Mouse (Mus musculus): Measurements from ENCODE around the gene Atxn1. TPM values are rescaled to one million over a fixed set of nuclear protein-coding genes. Genes with fewer than 3 reads are reported as not detected.

The Atxn1 gene
- polyA plus RNA-seq, 1 experiment from 2014 or later, result 2.3 TPM

GRCm38 (mm10) chr13:45749937-45750336, 214.9 kb downstream of the Atxn1 start:
- Histone ChIP-seq H3K9me3 (ENCODE audit: control insufficient read depth, low read length) (no peaks in the 10 kb centered on the region), H3K27ac (ENCODE audit: low read depth, low read length) (no peak overlapping the region), H3K36me3 (ENCODE audit: control insufficient read depth, insufficient read depth, low read length) (no peaks in the 10 kb centered on the region), H3K4me2 (no peak overlapping the region), H3K4me3 (ENCODE audit: low read depth, low read length) (no peak overlapping the region), H3K4me1 (replicated peaks; ENCODE audit: control insufficient read depth, insufficient read depth, low read length) (peaks cover 3% of the 10 kb centered on the region; the same call in 1 of the 2 replicates), H3K9ac (ENCODE audit: low read depth, low read length) (no peak overlapping the region), H3K27me3 (replicated peaks; ENCODE audit: control insufficient read depth, insufficient read depth, low read length) (no peaks in the 10 kb centered on the region)
- no peak for ATAC-seq (replicated peaks; ENCODE audit: low FRiP score)
- 34% methylated on average over 1 of the region's 1 CpGs for WGBS
- no peak for DNase-seq (ENCODE audit: low spot score)

- Histone ChIP-seq H3K27me3 (replicated peaks; ENCODE audit: control insufficient read depth, insufficient read depth, low read length) (no peaks in the 10 kb centered on the region), H3K27ac (ENCODE audit: low read depth, low read length) (no peak overlapping the region), H3K4me2 (no peak overlapping the region), H3K9ac (ENCODE audit: low read depth, low read length) (no peak overlapping the region), H3K9me3 (ENCODE audit: control insufficient read depth, low read length) (no peaks in the 10 kb centered on the region), H3K4me1 (replicated peaks; ENCODE audit: control insufficient read depth, insufficient read depth, low read length) (peaks cover 3% of the 10 kb centered on the region; the same call in 1 of the 2 replicates), H3K4me3 (ENCODE audit: low read depth, low read length) (no peak overlapping the region), H3K36me3 (ENCODE audit: control insufficient read depth, insufficient read depth, low read length) (no peaks in the 10 kb centered on the region)
- no peak for ATAC-seq (replicated peaks; ENCODE audit: low FRiP score)
- 70% methylated on average over 8 of the region's 8 CpGs for WGBS
- DNase-seq (ENCODE audit: low spot score), result no peak
Measured at GRCm38 (mm10) chr13:45749222-45749621, 215.6 kb downstream of the Atxn1 start.

- Histone ChIP-seq H3K9me3 (ENCODE audit: control insufficient read depth, low read length) (no peaks in the 10 kb centered on the region), H3K36me3 (ENCODE audit: control insufficient read depth, insufficient read depth, low read length) (no peaks in the 10 kb centered on the region), H3K4me2 (no peak overlapping the region), H3K4me3 (ENCODE audit: low read depth, low read length) (no peak overlapping the region), H3K27ac (ENCODE audit: low read depth, low read length) (no peak overlapping the region), H3K27me3 (replicated peaks; ENCODE audit: control insufficient read depth, insufficient read depth, low read length) (no peaks in the 10 kb centered on the region), H3K4me1 (replicated peaks; ENCODE audit: control insufficient read depth, insufficient read depth, low read length) (peaks cover 3% of the 10 kb centered on the region; the same call in 1 of the 2 replicates), H3K9ac (ENCODE audit: low read depth, low read length) (no peak overlapping the region)
- no peak for ATAC-seq (replicated peaks; ENCODE audit: low FRiP score)
- WGBS, result 57% methylated on average over 4 of the region's 4 CpGs
- peak; percentile 25 for DNase-seq (ENCODE audit: low spot score)
Measured at GRCm38 (mm10) chr13:45748691-45749090, 216.1 kb downstream of the Atxn1 start.

GRCm38 (mm10) chr13:45745851-45746773, 218.7 kb downstream of the Atxn1 start:
- Histone ChIP-seq H3K9ac (ENCODE audit: low read depth, low read length) (no peak overlapping the region), H3K4me1 (replicated peaks; ENCODE audit: control insufficient read depth, insufficient read depth, low read length) (peaks cover 3% of the 10 kb centered on the region; the same call in 1 of the 2 replicates), H3K4me2 (no peak overlapping the region), H3K9me3 (ENCODE audit: control insufficient read depth, low read length) (no peaks in the 10 kb centered on the region), H3K27me3 (replicated peaks; ENCODE audit: control insufficient read depth, insufficient read depth, low read length) (no peaks in the 10 kb centered on the region), H3K4me3 (ENCODE audit: low read depth, low read length) (no peak overlapping the region), H3K36me3 (ENCODE audit: control insufficient read depth, insufficient read depth, low read length) (no peaks in the 10 kb centered on the region), H3K27ac (ENCODE audit: low read depth, low read length) (no peak overlapping the region)
- ATAC-seq (replicated peaks; ENCODE audit: low FRiP score), result no peak
- WGBS, result 80% methylated on average over 12 of the region's 12 CpGs
- peak; percentile 26 for DNase-seq (ENCODE audit: low spot score)

- H3K27ac ChIP-seq (ENCODE audit: low read depth, low read length), result no peak overlapping the region
- no peaks in the 10 kb centered on the region for H3K27me3 ChIP-seq (replicated peaks; ENCODE audit: control insufficient read depth, insufficient read depth, low read length)
- DNase-seq (ENCODE audit: low spot score), result peak; percentile 10
- 62% methylated on average over 7 of the region's 7 CpGs for WGBS
- H3K9ac ChIP-seq (ENCODE audit: low read depth, low read length), result no peak overlapping the region
- ATAC-seq (replicated peaks; ENCODE audit: low FRiP score), result no peak
- peaks cover 3% of the 10 kb centered on the region; the same call in 1 of the 2 replicates for H3K4me1 ChIP-seq (replicated peaks; ENCODE audit: control insufficient read depth, insufficient read depth, low read length)
- no peaks in the 10 kb centered on the region for H3K9me3 ChIP-seq (ENCODE audit: control insufficient read depth, low read length)
- no peak overlapping the region for H3K4me2 ChIP-seq
- no peak overlapping the region for H3K4me3 ChIP-seq (ENCODE audit: low read depth, low read length)
- no peaks in the 10 kb centered on the region for H3K36me3 ChIP-seq (ENCODE audit: control insufficient read depth, insufficient read depth, low read length)
Measured at GRCm38 (mm10) chr13:45744803-45745432, 219.9 kb downstream of the Atxn1 start.

- H3K4me1 ChIP-seq (replicated peaks; ENCODE audit: control insufficient read depth, insufficient read depth, low read length), result peaks cover 2% of the 10 kb centered on the region; the same call in 1 of the 2 replicates
- ATAC-seq (replicated peaks; ENCODE audit: low FRiP score) (no peak), DNase-seq (ENCODE audit: low spot score) (no peak)
- H3K4me3 ChIP-seq (ENCODE audit: low read depth, low read length), result no peak overlapping the region
- WGBS, result 70% methylated on average over 7 of the region's 7 CpGs
- no peaks in the 10 kb centered on the region for H3K9me3 ChIP-seq (ENCODE audit: control insufficient read depth, low read length)
- H3K27me3 ChIP-seq (replicated peaks; ENCODE audit: control insufficient read depth, insufficient read depth, low read length), result no peaks in the 10 kb centered on the region
- no peaks in the 10 kb centered on the region for H3K36me3 ChIP-seq (ENCODE audit: control insufficient read depth, insufficient read depth, low read length)
- H3K27ac ChIP-seq (ENCODE audit: low read depth, low read length), result no peak overlapping the region
- no peak overlapping the region for H3K9ac ChIP-seq (ENCODE audit: low read depth, low read length)
- H3K4me2 ChIP-seq, result no peak overlapping the region
Measured at GRCm38 (mm10) chr13:45743848-45744247, 221.0 kb downstream of the Atxn1 start.

GRCm38 (mm10) chr13:45740369-45740768, 224.4 kb downstream of the Atxn1 start:
- H3K9ac ChIP-seq (ENCODE audit: low read depth, low read length), result no peak overlapping the region
- no peaks in the 10 kb centered on the region for H3K9me3 ChIP-seq (ENCODE audit: control insufficient read depth, low read length)
- H3K4me1 ChIP-seq (replicated peaks; ENCODE audit: control insufficient read depth, insufficient read depth, low read length), result no peaks in the 10 kb centered on the region
- no peak for DNase-seq (ENCODE audit: low spot score)
- WGBS, result 83% methylated on average over 12 of the region's 12 CpGs
- no peaks in the 10 kb centered on the region for H3K36me3 ChIP-seq (ENCODE audit: control insufficient read depth, insufficient read depth, low read length)
- H3K4me3 ChIP-seq (ENCODE audit: low read depth, low read length), result no peak overlapping the region
- no peaks in the 10 kb centered on the region for H3K27me3 ChIP-seq (replicated peaks; ENCODE audit: control insufficient read depth, insufficient read depth, low read length)
- no peak overlapping the region for H3K27ac ChIP-seq (ENCODE audit: low read depth, low read length)
- ATAC-seq (replicated peaks; ENCODE audit: low FRiP score), result no peak
- H3K4me2 ChIP-seq, result no peak overlapping the region

GRCm38 (mm10) chr13:45736241-45736640, 228.6 kb downstream of the Atxn1 start:
- Histone ChIP-seq H3K9me3 (ENCODE audit: control insufficient read depth, low read length) (no peaks in the 10 kb centered on the region), H3K36me3 (ENCODE audit: control insufficient read depth, insufficient read depth, low read length) (no peaks in the 10 kb centered on the region), H3K9ac (ENCODE audit: low read depth, low read length) (no peak overlapping the region), H3K4me1 (replicated peaks; ENCODE audit: control insufficient read depth, insufficient read depth, low read length) (no peaks in the 10 kb centered on the region), H3K27ac (ENCODE audit: low read depth, low read length) (no peak overlapping the region), H3K4me2 (no peak overlapping the region), H3K27me3 (replicated peaks; ENCODE audit: control insufficient read depth, insufficient read depth, low read length) (no peaks in the 10 kb centered on the region), H3K4me3 (ENCODE audit: low read depth, low read length) (no peak overlapping the region)
- DNase-seq (ENCODE audit: low spot score), result no peak
- no peak for ATAC-seq (replicated peaks; ENCODE audit: low FRiP score)
- 68% methylated on average over 4 of the region's 4 CpGs for WGBS
